ENCODE assay signal across 11 mouse cellular contexts in genomic region chr2:30626058-30626675, GRCm38 (mm10). TPM values are rescaled to one million over a fixed set of nuclear protein-coding genes. Genes with fewer than 3 reads are reported as not detected.
A peak's percentile ranks its signal among the peaks of the same experiment; 100 is the strongest.
DNase-seq lines count a peak whose midpoint lies in the region; ATAC-seq and TF ChIP-seq lines count a peak whose summit lies in the region.
"Had no signal": no experiment of that assay in that cellular context is flagged by ENCODE, and none has a peak within 500 bp of the region (broad histone marks: within the 10 kb centered on the region; RNA-seq: fewer than 3 reads in every experiment).

No protein-coding gene starts in this region.

- no peaks in the 10 kb centered on the region for H3K36me3 ChIP-seq in forebrain, embryonic 10.5 days (replicated peaks)
- no peaks in the 10 kb centered on the region for H3K36me3 ChIP-seq in forebrain, embryonic 15.5 days
- H3K36me3 ChIP-seq in kidney, adult 2 months (ENCODE audit: control insufficient read depth, insufficient read depth, low read length), result no peaks in the 10 kb centered on the region

- H3K4me1 ChIP-seq in forebrain, embryonic 10.5 days, result peaks cover 28% of the 10 kb centered on the region
- peaks cover 25% of the 10 kb centered on the region for H3K4me1 ChIP-seq in forebrain, embryonic 15.5 days
- H3K4me1 ChIP-seq in lung, adult 2 months (ENCODE audit: control insufficient read depth, insufficient read depth, low read length), result peaks cover 3% of the 10 kb centered on the region; the same call in 1 of the 2 replicates
- peaks cover 5% of the 10 kb centered on the region; the same call in 1 of the 2 replicates for H3K4me1 ChIP-seq in brown adipose tissue, adult 24 weeks (ENCODE audit: control insufficient read depth, insufficient read depth, insufficient read length, low read length)
- peaks cover 3% of the 10 kb centered on the region; the same call in 1 of the 2 replicates for H3K4me1 ChIP-seq in kidney, adult 2 months (ENCODE audit: control insufficient read depth, insufficient read depth, low read length)

- H3K27ac ChIP-seq in forebrain, embryonic 10.5 days, result peak overlapping the region; percentile 22
- H3K27ac ChIP-seq in forebrain, embryonic 15.5 days (replicated peaks), result no peak overlapping the region
- peak overlapping the region; percentile 75 for H3K27ac ChIP-seq in brown adipose tissue, adult 24 weeks (replicated peaks; ENCODE audit: low read depth, low read length)
- H3K27ac ChIP-seq in kidney, adult 2 months (ENCODE audit: insufficient read depth, low read depth, low read length), result no peak overlapping the region

- no peak for DNase-seq in forebrain, embryonic 10.5 days (ENCODE audit: extremely low spot score, low spot score)
- no peak for DNase-seq in lung, adult 2 months
- DNase-seq in lung, postnatal 14 days, result no peak
- no peak for DNase-seq in ovary, postnatal 10 days (ENCODE audit: low spot score)
- no peak for DNase-seq in kidney, adult 2 months
- DNase-seq: cerebellum, adult 18-20 months; heart, postnatal 36 days had no signal

- no peak for TF ChIP-seq POLR2A in lung, adult 2 months (IDR thresholded peaks at IDR 0.05; ENCODE audit: borderline replicate concordance, extremely low read depth, low read depth, low read length)
- TF ChIP-seq POLR2A in kidney, adult 2 months (IDR thresholded peaks at IDR 0.05; ENCODE audit: low read depth, low read length), result no peak

- 81% methylated on average over 17 of the region's 17 CpGs for WGBS in forebrain, embryonic 10.5 days
- whole genome bisulfite sequencing in forebrain, embryonic 15.5 days, result 75% methylated on average over 17 of the region's 17 CpGs
- WGBS in lung, adult 2 months, result 47% methylated on average over 17 of the region's 17 CpGs
- WGBS in kidney, adult 2 months, result 68% methylated on average over 17 of the region's 17 CpGs

- H3K9me3 ChIP-seq in forebrain, embryonic 10.5 days, result no peaks in the 10 kb centered on the region
- H3K9me3 ChIP-seq in forebrain, embryonic 15.5 days, result no peaks in the 10 kb centered on the region

- no peak for TF ChIP-seq CTCF in lung, adult 2 months (IDR thresholded peaks at IDR 0.05; ENCODE audit: insufficient read depth, low read length)
- TF ChIP-seq CTCF in kidney, adult 2 months (conservative IDR thresholded peaks at IDR 0.05; ENCODE audit: insufficient read depth, insufficient read length, low read depth, low read length), result no peak

- ATAC-seq in forebrain, embryonic 15.5 days (replicated peaks), result no peak
- peak; percentile 66 for ATAC-seq in neutrophil, adult 5-6 weeks (ENCODE audit: extremely low read depth, insufficient number of reproducible peaks, low FRiP score, poor library complexity, severe bottlenecking)

- H3K9ac ChIP-seq in forebrain, embryonic 15.5 days (replicated peaks), result no peak overlapping the region

- no peaks in the 10 kb centered on the region for H3K27me3 ChIP-seq in forebrain, embryonic 10.5 days (ENCODE audit: poor library complexity, severe bottlenecking)
- no peaks in the 10 kb centered on the region for H3K27me3 ChIP-seq in forebrain, embryonic 15.5 days
- H3K27me3 ChIP-seq in kidney, adult 2 months (replicated peaks; ENCODE audit: control insufficient read depth, insufficient read depth, low read length), result no peaks in the 10 kb centered on the region

- no peak overlapping the region for H3K4me2 ChIP-seq in forebrain, embryonic 15.5 days (replicated peaks)

- H3K4me3 ChIP-seq in forebrain, embryonic 10.5 days, result no peak overlapping the region
- H3K4me3 ChIP-seq in forebrain, embryonic 15.5 days, result no peak overlapping the region
- H3K4me3 ChIP-seq in lung, adult 2 months (replicated peaks; ENCODE audit: extremely low read depth, low read depth, low read length), result peak overlapping the region; percentile 16
- H3K4me3 ChIP-seq in brown adipose tissue, adult 24 weeks (ENCODE audit: insufficient read depth, low read depth, low read length), result peak overlapping the region; percentile 17
- no peak overlapping the region for H3K4me3 ChIP-seq in kidney, adult 2 months (ENCODE audit: insufficient read depth, low read depth, low read length)
- H3K4me3 ChIP-seq: erythroblast, embryonic 14.5 days had no signal

RNA-seq across cellular contexts. Expression of gene Cstad, which starts 31.3 kb away (rescaled TPM):
- polyA plus RNA-seq in forebrain, embryonic 10.5 days (2016; fragmentation: Nextera tagmentation; extraction: Ambion mirVana), result 0.35 TPM in 1 of 2 replicates, not detected in the other
- polyA plus RNA-seq in forebrain, embryonic 15.5 days (2015; fragmentation: Nextera tagmentation; extraction: Ambion mirVana), result 0.63 and 1.4 TPM in 2 replicates
- 0.69 and 1.6 TPM in 2 replicates for polyA plus RNA-seq in lung, adult 2 months (2012; rRNA removed)
- polyA plus RNA-seq in brown adipose tissue, adult 24 weeks (2012; ENCODE audit: insufficient read depth, insufficient read length, missing spikeins), result not detected in 2 replicates
- total RNA-seq in neutrophil, adult 5-6 weeks (2017), result 0.58 and 0.98 TPM in 2 replicates
- polyA plus RNA-seq in kidney, adult 2 months (2012; rRNA removed), result 1.2 and 1.3 TPM in 2 replicates
- polyA plus RNA-seq: erythroblast, embryonic 14.5 days had no signal

Comparison
In these comparisons a context has a peak if more than half of its experiments do, and no peak if none do; other contexts are left out.
1. H3K27ac ChIP-seq: peak in forebrain, embryonic 10.5 days (single experiment) and brown adipose tissue, adult 24 weeks (single experiment); none in forebrain, embryonic 15.5 days (single experiment) and kidney, adult 2 months (single experiment).
2. H3K4me3 ChIP-seq: peak in lung, adult 2 months (single experiment) and brown adipose tissue, adult 24 weeks (single experiment); none in forebrain, embryonic 10.5 days (single experiment), forebrain, embryonic 15.5 days (single experiment) and kidney, adult 2 months (single experiment).